Mouse (Mus musculus) embryonic facial prominence, embryonic 13.5 days (tissue): Measurements from ENCODE around the gene Mprip. TPM values are rescaled to one million over a fixed set of nuclear protein-coding genes. Genes with fewer than 3 reads are reported as not detected.
"Not testable (repeated sequence)": the region's sequence is repeated elsewhere in the genome, so short reads cannot be mapped to it uniquely, and the experiment has no call there.

Experiments
- ATAC-seq: fragments of 200-750 bp; cut with Nextera tagmentation; 2 replicates; pipeline ENCODE4 v1.8.0; 2017; ENCODE audit warnings: low read depth; ENCODE audit not compliant: insufficient number of reproducible peaks, insufficient read depth, low FRiP score, low TSS enrichment
- H3K27ac ChIP-seq: fragments of 300-500 bp; sonication (generic); 2 replicates; pipeline ENCODE4 v1.5.1; 2015; ENCODE audit warnings: moderate library complexity, mild to moderate bottlenecking, inconsistent platforms
- H3K27me3 ChIP-seq: fragments of 300-500 bp; sonication (generic); 2 replicates; pipeline ENCODE4 v1.6.1; 2015; ENCODE audit warnings: mild to moderate bottlenecking, inconsistent platforms
- H3K36me3 ChIP-seq: fragments of 300-500 bp; sonication (generic); 2 replicates; pipeline ENCODE4 v1.6.1; 2015; ENCODE audit warnings: mild to moderate bottlenecking, inconsistent platforms
- H3K4me1 ChIP-seq: fragments of 300-500 bp; sonication (generic); 2 replicates; pipeline ENCODE4 v1.6.1; 2015; ENCODE audit warnings: inconsistent platforms
- H3K4me2 ChIP-seq: fragments of 300-500 bp; sonication (generic); 2 replicates; pipeline ENCODE4 v1.6.1; 2015; ENCODE audit warnings: moderate library complexity, mild to moderate bottlenecking, inconsistent platforms
- H3K4me3 ChIP-seq: fragments of 300-500 bp; sonication (generic); 2 replicates; pipeline ENCODE4 v1.5.1; 2015; ENCODE audit warnings: mild to moderate bottlenecking, inconsistent platforms
- H3K9ac ChIP-seq: fragments of 300-500 bp; sonication (generic); 2 replicates; pipeline ENCODE4 v1.6.1; 2015; ENCODE audit warnings: mild to moderate bottlenecking, inconsistent platforms
- H3K9me3 ChIP-seq: fragments of 300-500 bp; sonication (generic); 2 replicates; pipeline ENCODE4 v1.6.1; 2016; ENCODE audit warnings: inconsistent platforms
- WGBS: fragments of 180-500 bp; shearing (Covaris S2); methylation state at CpG from one replicate; pipeline ENCODE4 v1.1.7; 2015; ENCODE audit warnings: mixed read lengths; 5-methylcytosine and 5-hydroxymethylcytosine counted together
- polyA plus RNA-seq: library from polyadenylated mRNA; unstranded; fragments of >200 nt; fragmentation: Nextera tagmentation; extraction: Ambion mirVana; gene quantifications from 2 replicates; pipeline ENCODE4 v1.2.1, GENCODE M21; 2015

Mprip gene
- polyA plus RNA-seq, result 39.7 and 40.0 TPM in 2 replicates

DNA sequence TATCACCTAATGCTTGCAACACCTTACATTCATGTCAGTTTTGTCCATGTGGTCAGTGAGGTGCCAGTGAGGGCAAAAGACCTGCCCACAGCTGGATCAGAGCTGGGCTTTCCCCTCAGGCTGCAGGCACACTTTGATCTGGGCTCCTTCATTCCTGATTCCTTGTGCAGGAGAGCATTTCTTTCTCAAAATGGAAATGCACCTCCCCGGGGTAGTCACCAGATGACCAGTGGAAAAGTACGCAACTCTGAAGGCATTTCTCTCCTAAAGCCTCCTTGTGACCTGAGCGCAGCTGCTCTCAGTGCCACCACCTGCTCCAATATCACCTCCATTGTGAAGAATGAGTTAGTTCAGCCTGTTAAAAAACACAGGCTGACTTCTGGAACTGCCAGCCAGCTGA is at the start of gene Mprip:
TSS of gene Mprip (plus strand) at position 301 of the 400 bp plus-strand sequence.
- peak within 1 kb of the TSS; percentile 86 for H3K4me2 ChIP-seq

GRCm38 (mm10) chr11:59611646-59612045 is 49.5 kb upstream of the Mprip start:
- Histone ChIP-seq H3K9me3 (no peaks in the 10 kb centered on the region), H3K36me3 (no peaks in the 10 kb centered on the region), H3K27ac (no peak overlapping the region), H3K4me3 (no peak overlapping the region), H3K9ac (no peak overlapping the region), H3K4me2 (no peak overlapping the region), H3K4me1 (peaks cover 2% of the 10 kb centered on the region; the same call in 1 of the 2 replicates), H3K27me3 (no peaks in the 10 kb centered on the region)
- no peak for ATAC-seq
- WGBS, result 79% methylated on average over 5 of the region's 5 CpGs

More for the DNA sequence above, at the start of gene Mprip:
- Histone ChIP-seq H3K9ac (peak within 1 kb of the TSS; percentile 90), H3K27me3 (no peaks in the 10 kb centered on the region), H3K4me3 (peak within 1 kb of the TSS; percentile 82), H3K27ac (peak within 1 kb of the TSS; percentile 78; the same call in 1 of the 2 replicates), H3K9me3 (no peaks in the 10 kb centered on the region), H3K36me3 (0 out of 2 replicates have a peak, but pooled peaks cover 3% of the 10 kb centered on the region), H3K4me1 (peaks cover 37% of the 10 kb centered on the region)
- WGBS, result 52% methylated on average over 3 of the region's 3 CpGs
- ATAC-seq, result no peak

DNA sequence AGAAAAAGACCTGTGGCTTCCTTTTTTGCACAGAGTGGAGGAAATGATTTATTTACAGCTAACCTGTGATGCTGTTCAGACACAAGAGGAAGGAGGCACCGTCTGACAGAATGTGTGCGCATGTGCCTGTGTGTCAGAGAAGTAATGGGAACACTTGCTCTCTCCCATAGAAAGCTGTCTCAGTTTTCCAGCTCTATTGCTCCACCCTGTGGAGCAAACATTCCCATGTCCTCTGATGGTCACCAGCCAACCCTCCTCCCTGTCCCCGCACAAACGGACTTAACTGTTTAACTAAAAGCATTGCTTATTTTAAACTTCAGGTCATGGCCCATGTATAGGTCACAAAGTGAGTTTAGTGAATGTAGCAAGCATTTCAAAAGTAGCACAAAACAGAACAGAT is 47.0 kb upstream of the Mprip start:
- H3K27me3 ChIP-seq, result no peaks in the 10 kb centered on the region
- no peak overlapping the region for H3K9ac ChIP-seq
- H3K27ac ChIP-seq, result no peak overlapping the region
- H3K4me3 ChIP-seq, result no peak overlapping the region
- no peaks in the 10 kb centered on the region for H3K36me3 ChIP-seq
- peaks cover 2% of the 10 kb centered on the region; the same call in 1 of the 2 replicates for H3K4me1 ChIP-seq
- H3K4me2 ChIP-seq, result no peak overlapping the region
- 54% methylated on average over 4 of the region's 4 CpGs for WGBS
- no peak for ATAC-seq
- no peaks in the 10 kb centered on the region for H3K9me3 ChIP-seq

GRCm38 (mm10) chr11:59616986-59617385 is 44.1 kb upstream of the Mprip start:
- H3K4me2 ChIP-seq, H3K27me3 ChIP-seq, H3K36me3 ChIP-seq, ATAC-seq, H3K4me3 ChIP-seq, H3K9me3 ChIP-seq, H3K9ac ChIP-seq, H3K4me1 ChIP-seq, H3K27ac ChIP-seq: not testable (repeated sequence)
- 92% methylated on average over 2 of the region's 2 CpGs for WGBS

GRCm38 (mm10) chr11:59622214-59622613 is 38.9 kb upstream of the Mprip start:
- Histone ChIP-seq H3K27ac (no peak overlapping the region), H3K4me1 (no peaks in the 10 kb centered on the region), H3K27me3 (no peaks in the 10 kb centered on the region), H3K36me3 (no peaks in the 10 kb centered on the region), H3K4me3 (no peak overlapping the region), H3K9me3 (no peaks in the 10 kb centered on the region), H3K9ac (no peak overlapping the region), H3K4me2 (no peak overlapping the region)
- WGBS, result 78% methylated on average over 3 of the region's 3 CpGs
- ATAC-seq, result no peak

- H3K4me2 ChIP-seq, result no peak overlapping the region
- WGBS, result 39% methylated on average over 6 of the region's 6 CpGs
- no peak for ATAC-seq
- no peaks in the 10 kb centered on the region for H3K9me3 ChIP-seq
- H3K27ac ChIP-seq, result no peak overlapping the region
- no peaks in the 10 kb centered on the region for H3K36me3 ChIP-seq
- H3K27me3 ChIP-seq, result no peaks in the 10 kb centered on the region
- no peak overlapping the region for H3K4me3 ChIP-seq
- no peaks in the 10 kb centered on the region for H3K4me1 ChIP-seq
- no peak overlapping the region for H3K9ac ChIP-seq
Observed at GRCm38 (mm10) chr11:59624017-59624630, 37.0 kb upstream of the Mprip start.

DNA sequence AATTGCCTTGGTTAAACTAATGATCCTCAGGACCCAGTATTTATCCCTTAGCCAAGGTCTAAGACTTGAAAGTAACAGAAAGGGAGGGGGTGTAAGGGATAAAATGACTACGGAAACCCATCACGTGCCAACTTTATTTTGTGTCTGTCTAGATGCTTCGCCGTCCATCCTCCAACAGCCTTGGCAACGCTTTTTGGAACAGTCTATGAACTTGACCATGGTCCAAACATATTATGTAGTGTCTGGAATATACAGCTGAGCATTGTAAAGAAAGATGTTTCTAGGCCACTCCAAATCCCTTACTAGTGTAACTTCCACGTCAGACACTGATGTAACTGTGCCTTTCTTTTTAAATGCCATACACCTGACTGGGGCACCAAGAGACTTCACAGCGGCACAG is 34.9 kb upstream of the Mprip start:
- WGBS, result 84% methylated on average over 7 of the region's 7 CpGs
- Histone ChIP-seq H3K9me3 (no peaks in the 10 kb centered on the region), H3K4me3 (no peak overlapping the region), H3K27ac (no peak overlapping the region), H3K27me3 (no peaks in the 10 kb centered on the region), H3K4me2 (no peak overlapping the region), H3K4me1 (no peaks in the 10 kb centered on the region), H3K36me3 (no peaks in the 10 kb centered on the region), H3K9ac (no peak overlapping the region)
- no peak for ATAC-seq

DNA sequence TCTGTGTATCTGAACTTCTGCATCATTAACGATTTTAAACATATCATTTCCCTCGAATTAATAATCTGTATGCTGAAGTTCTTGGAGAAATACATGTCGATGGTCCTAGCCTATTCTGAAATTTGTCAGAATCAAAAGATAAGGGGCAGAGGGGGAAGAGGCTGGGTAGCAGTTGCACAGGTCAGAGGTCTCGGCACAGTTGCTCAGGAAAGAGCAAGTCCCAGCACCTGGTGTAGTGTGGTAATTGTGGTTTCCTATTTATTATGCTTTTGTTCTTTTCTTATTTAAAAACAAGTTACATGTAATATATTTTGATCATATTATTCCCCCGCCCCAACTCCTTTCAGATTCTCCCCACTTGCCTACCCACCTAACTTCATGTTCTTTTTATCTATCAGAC is 32.9 kb upstream of the Mprip start:
- Histone ChIP-seq H3K27me3 (no peaks in the 10 kb centered on the region), H3K9ac (no peak overlapping the region), H3K4me1 (no peaks in the 10 kb centered on the region), H3K4me2 (no peak overlapping the region), H3K27ac (no peak overlapping the region), H3K36me3 (no peaks in the 10 kb centered on the region), H3K9me3 (no peaks in the 10 kb centered on the region), H3K4me3 (no peak overlapping the region)
- ATAC-seq, result no peak
- WGBS, result 76% methylated on average over 5 of the region's 5 CpGs

GRCm38 (mm10) chr11:59629871-59630270 is 31.2 kb upstream of the Mprip start:
- Histone ChIP-seq H3K4me1 (peaks cover under 1% of the 10 kb centered on the region; the same call in 1 of the 2 replicates), H3K9ac (no peak overlapping the region), H3K4me3 (no peak overlapping the region), H3K36me3 (no peaks in the 10 kb centered on the region), H3K27me3 (no peaks in the 10 kb centered on the region), H3K4me2 (no peak overlapping the region), H3K9me3 (no peaks in the 10 kb centered on the region), H3K27ac (no peak overlapping the region)
- ATAC-seq, result no peak
- 70% methylated on average over 5 of the region's 5 CpGs for WGBS

GRCm38 (mm10) chr11:59631980-59632379 is 29.1 kb upstream of the Mprip start:
- Histone ChIP-seq H3K27me3 (no peaks in the 10 kb centered on the region), H3K9ac (no peak overlapping the region), H3K4me3 (no peak overlapping the region), H3K4me1 (peaks cover 6% of the 10 kb centered on the region; the same call in 1 of the 2 replicates), H3K36me3 (no peaks in the 10 kb centered on the region), H3K4me2 (no peak overlapping the region), H3K9me3 (no peaks in the 10 kb centered on the region), H3K27ac (no peak overlapping the region)
- 86% methylated on average over 4 of the region's 4 CpGs for WGBS
- ATAC-seq, result no peak

DNA sequence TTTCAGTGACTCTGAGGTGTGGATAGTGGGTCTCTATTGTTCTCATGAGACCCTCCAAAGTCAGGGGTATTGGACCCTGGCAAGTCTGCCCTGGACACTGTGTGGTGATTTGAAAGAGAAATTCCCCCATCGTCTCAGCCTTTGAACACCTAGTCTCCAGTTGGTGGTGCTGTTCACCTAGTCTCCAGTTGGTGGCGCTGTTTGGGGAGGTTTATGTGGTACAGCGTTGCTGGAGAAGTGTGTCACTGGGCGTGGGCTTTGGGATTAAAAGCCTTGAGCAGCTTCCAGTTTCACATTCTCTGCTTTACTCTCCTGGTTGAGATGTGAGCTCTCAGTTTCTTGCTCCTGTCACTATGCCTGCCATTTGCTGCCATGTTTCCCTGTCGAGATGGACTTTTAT is 28.1 kb upstream of the Mprip start:
- Histone ChIP-seq H3K27me3 (no peaks in the 10 kb centered on the region), H3K4me2 (no peak overlapping the region), H3K4me3 (no peak overlapping the region), H3K4me1 (peaks cover 6% of the 10 kb centered on the region; the same call in 1 of the 2 replicates), H3K9ac (no peak overlapping the region), H3K27ac (no peak overlapping the region), H3K36me3 (no peaks in the 10 kb centered on the region), H3K9me3 (no peaks in the 10 kb centered on the region)
- ATAC-seq, result no peak
- WGBS, result 23% methylated on average over 5 of the region's 5 CpGs

DNA sequence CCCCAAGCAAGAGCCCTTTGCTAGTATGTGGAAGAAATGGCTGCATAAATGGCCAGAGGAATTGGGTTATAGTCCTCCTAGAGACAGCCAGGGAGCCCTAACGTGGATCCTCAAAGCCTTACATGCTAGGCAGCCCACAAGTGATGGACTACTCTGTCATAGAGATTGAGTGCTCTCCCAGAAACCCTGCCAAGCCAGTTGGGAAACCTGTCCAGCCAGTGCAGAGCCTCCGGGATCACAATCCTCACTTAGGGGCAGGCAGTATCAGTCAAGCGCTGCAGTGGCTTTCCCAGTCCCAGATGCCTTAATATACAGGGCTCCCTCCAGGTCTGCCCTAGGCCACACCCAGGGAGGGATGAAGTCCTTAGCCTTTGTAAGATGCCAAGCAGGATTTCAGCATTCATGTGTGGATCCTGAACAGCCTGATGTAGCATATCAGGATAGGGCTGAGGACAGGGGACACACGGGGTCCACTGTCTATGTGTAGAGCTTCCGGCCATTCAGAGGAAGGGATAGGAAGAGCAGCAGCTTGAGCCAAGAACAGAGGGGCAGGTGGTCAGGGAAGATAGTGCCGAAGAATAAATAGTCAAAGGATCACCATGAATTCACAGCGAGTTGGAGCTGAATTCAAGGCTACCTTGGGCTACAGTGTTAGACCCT is 27.0 kb upstream of the Mprip start:
- H3K4me1 ChIP-seq, result peaks cover 10% of the 10 kb centered on the region
- H3K27me3 ChIP-seq, result no peaks in the 10 kb centered on the region
- H3K27ac ChIP-seq, result no peak overlapping the region
- H3K36me3 ChIP-seq, result no peaks in the 10 kb centered on the region
- H3K9me3 ChIP-seq, result no peaks in the 10 kb centered on the region
- H3K9ac ChIP-seq, result no peak overlapping the region
- no peak for ATAC-seq
- no peak overlapping the region for H3K4me3 ChIP-seq
- no peak overlapping the region for H3K4me2 ChIP-seq
- 74% methylated on average over 7 of the region's 7 CpGs for WGBS
